Mouse (Mus musculus): Measurements from ENCODE around the gene Dhx58.

Dhx58 gene

DNA sequence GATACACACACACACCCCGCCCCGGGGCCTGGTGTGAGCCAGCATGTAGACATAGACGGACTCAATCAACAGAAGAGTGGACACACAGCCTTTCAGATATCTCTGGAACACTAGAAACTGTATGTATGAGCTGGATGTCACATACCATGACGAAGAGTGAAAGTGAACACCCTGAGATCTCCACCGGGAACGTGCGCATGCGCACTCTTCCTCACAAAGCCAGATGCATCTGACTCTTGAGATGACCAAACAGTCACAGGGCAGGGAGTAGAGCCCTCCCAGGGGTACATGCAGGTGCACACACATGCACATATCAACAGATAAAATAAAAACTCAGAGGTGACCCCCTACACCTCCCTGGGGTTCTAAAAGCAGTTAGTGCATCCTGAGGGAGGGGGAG, 55.7 kb downstream of the Dhx58 start:
- DNase-seq (ENCODE audit: extremely low read depth, insufficient read length, low spot score) = no peak

DNA sequence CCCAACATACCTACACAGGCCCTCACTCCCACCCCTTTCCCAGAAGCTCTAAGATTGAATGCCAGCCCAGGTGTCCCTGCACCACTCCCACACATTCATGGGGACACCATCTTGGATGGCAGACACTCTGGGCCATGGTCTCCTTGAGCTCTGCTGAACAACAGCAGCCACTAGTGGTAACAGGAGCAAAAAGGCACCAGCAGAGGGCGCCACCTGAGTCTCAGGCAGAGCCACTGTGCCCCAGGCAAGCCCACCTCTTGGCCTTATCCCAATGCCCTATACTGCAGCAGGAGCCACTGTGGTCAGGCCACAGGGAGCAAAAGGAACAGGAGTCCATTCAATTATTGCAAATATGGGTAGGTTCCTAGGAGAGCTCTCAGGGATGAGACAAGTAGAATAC, 57.8 kb downstream of the Dhx58 start:
- DNase-seq (ENCODE audit: extremely low read depth, insufficient read length, low spot score) = no peak

Measured in 3134 (cell line).